Mouse (Mus musculus) adrenal gland, adult 8-10 months (tissue): ENCODE data around the gene Pou2f1. TPM values are rescaled to one million over a fixed set of nuclear protein-coding genes. Genes with fewer than 3 reads are reported as not detected.

Experiments
- total RNA-seq, 4 experiments: library from RNA; stranded (reverse); gene quantifications; 2 replicates each; pipeline ENCODE4 v1.2.4; 2022

Pou2f1 gene
- total RNA-seq, 4 experiments from 2014 or later: 10.6 to 23.3 (median 15.2) TPM

Other genes starting within 250 kb of the Pou2f1 start
- 10 to 100 TPM; 46.5 to 65.7 (median 56.5) TPM for gene Creg1, start 238.9 kb downstream of the Pou2f1 start, total RNA-seq
- gene Cd247, start 214.0 kb downstream of the Pou2f1 start, total RNA-seq: under 1 TPM; 0.20 to 0.46 (median 0.43) TPM
- gene Dusp27, start 125.2 kb upstream of the Pou2f1 start, total RNA-seq: under 1 TPM in 3 of 4 experiments, not detected in 1; 0.21 to 0.22 (median 0.22) TPM
- under 1 TPM in 2 of 4 experiments, not detected in 2; 0.56 to 0.62 TPM for gene Gpa33, start 127.6 kb upstream of the Pou2f1 start, total RNA-seq
- not detected for gene Mael, start 236.1 kb upstream of the Pou2f1 start, total RNA-seq